Mouse (Mus musculus) limb, embryonic 13.5 days (tissue): ENCODE data around the gene BC080695. TPM values are rescaled to one million over a fixed set of nuclear protein-coding genes. Genes with fewer than 3 reads are reported as not detected.
"Not testable (repeated sequence)": the region's sequence is repeated elsewhere in the genome, so short reads cannot be mapped to it uniquely, and the experiment has no call there.

ENCODE experiments used
- ATAC-seq: fragments of 200-750 bp; cut with Nextera tagmentation; 2 replicates; pipeline ENCODE4 v1.8.0; 2017; ENCODE audit warnings: low read depth, moderate number of reproducible peaks, moderate TSS enrichment; ENCODE audit not compliant: low FRiP score
- H3K27ac ChIP-seq: fragments of 300-500 bp; sonication (generic); 2 replicates; pipeline ENCODE4 v1.5.1; 2015; ENCODE audit warnings: inconsistent platforms, mild to moderate bottlenecking, moderate library complexity
- H3K27me3 ChIP-seq: fragments of 300-500 bp; sonication (generic); 2 replicates; pipeline ENCODE4 v1.6.1; 2015; ENCODE audit warnings: mild to moderate bottlenecking, inconsistent platforms
- H3K36me3 ChIP-seq: fragments of 300-500 bp; sonication (generic); 2 replicates; pipeline ENCODE4 v1.6.1; 2015; ENCODE audit warnings: inconsistent platforms, mild to moderate bottlenecking, moderate library complexity
- H3K4me1 ChIP-seq: fragments of 300-500 bp; sonication (generic); 2 replicates; pipeline ENCODE4 v1.6.1; 2015; ENCODE audit warnings: inconsistent platforms
- H3K4me2 ChIP-seq: fragments of 300-500 bp; sonication (generic); replicated peaks from 2 replicates; pipeline ENCODE4 v1.6.1; 2015; ENCODE audit warnings: inconsistent platforms, mild to moderate bottlenecking, moderate library complexity
- H3K4me3 ChIP-seq: fragments of 300-500 bp; sonication (generic); 2 replicates; pipeline ENCODE4 v1.5.1; 2015; ENCODE audit warnings: moderate library complexity, mild to moderate bottlenecking, inconsistent platforms
- H3K9ac ChIP-seq: fragments of 300-500 bp; sonication (generic); 2 replicates; pipeline ENCODE4 v1.6.1; 2015; ENCODE audit warnings: mild to moderate bottlenecking, inconsistent platforms
- H3K9me3 ChIP-seq: fragments of 300-500 bp; sonication (generic); 2 replicates; pipeline ENCODE4 v1.6.1; 2016; ENCODE audit warnings: inconsistent platforms
- WGBS: fragments of 180-500 bp; shearing (Covaris S2); methylation state at CpG from one replicate; pipeline ENCODE4 v1.1.7; 2015; 5-methylcytosine and 5-hydroxymethylcytosine counted together
- polyA plus RNA-seq: library from polyadenylated mRNA; unstranded; fragments of >200 nt; fragmentation: Nextera tagmentation; extraction: Ambion mirVana; gene quantifications from 2 replicates; pipeline ENCODE4 v1.2.1, GENCODE M21; 2015

BC080695 gene
- not detected in 2 replicates for polyA plus RNA-seq

- not testable (repeated sequence) for H3K27me3 ChIP-seq, H3K4me1 ChIP-seq, H3K4me3 ChIP-seq, ATAC-seq, H3K27ac ChIP-seq, H3K9me3 ChIP-seq, H3K9ac ChIP-seq, H3K36me3 ChIP-seq, H3K4me2 ChIP-seq
- no CpG with 5 or more reads among the region's 3 CpGs for WGBS
Observed at GRCm38 (mm10) chr4:143551400-143551799, at the start of gene BC080695, which contains the start of gene Gm13057. BC080695 (plus strand) TSS chr4:143551700. Gm13057 (plus strand) TSS chr4:143551709.

DNA sequence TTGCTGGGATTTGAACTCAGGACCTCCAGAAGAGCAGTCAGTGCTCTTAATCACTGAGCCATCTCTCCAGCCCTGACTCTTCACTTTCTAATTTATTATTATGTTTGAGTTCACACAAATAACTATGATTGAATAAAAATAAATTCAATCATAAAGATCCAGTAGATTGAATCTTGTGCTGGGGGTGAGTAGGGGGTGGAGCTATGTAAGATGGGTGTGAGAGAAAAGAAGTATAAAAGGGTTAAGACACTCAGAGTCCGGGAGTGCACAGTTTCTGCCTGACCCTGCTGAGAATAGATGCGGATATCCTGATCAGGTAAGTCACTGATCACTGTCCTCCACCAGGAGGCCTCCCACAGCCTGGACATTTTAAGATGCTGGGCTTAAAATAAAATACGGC, 40.5 kb upstream of the BC080695 start, which contains the start of gene Gm13043:
Gm13043 (plus strand) TSS at position 301 of the 400 bp plus-strand sequence.
- no peak within 1 kb of the TSS for H3K27ac ChIP-seq
- no peak within 1 kb of the TSS for H3K4me2 ChIP-seq
- H3K4me3 ChIP-seq: no peak within 1 kb of the TSS
- H3K9me3 ChIP-seq: no peaks in the 10 kb centered on the region
- H3K27me3 ChIP-seq: no peaks in the 10 kb centered on the region
- no peak within 1 kb of the TSS for H3K9ac ChIP-seq
- no peaks in the 10 kb centered on the region for H3K4me1 ChIP-seq
- 83% methylated on average over 3 of the region's 3 CpGs for whole genome bisulfite sequencing
- ATAC-seq: no peak
- H3K36me3 ChIP-seq: no peaks in the 10 kb centered on the region

DNA sequence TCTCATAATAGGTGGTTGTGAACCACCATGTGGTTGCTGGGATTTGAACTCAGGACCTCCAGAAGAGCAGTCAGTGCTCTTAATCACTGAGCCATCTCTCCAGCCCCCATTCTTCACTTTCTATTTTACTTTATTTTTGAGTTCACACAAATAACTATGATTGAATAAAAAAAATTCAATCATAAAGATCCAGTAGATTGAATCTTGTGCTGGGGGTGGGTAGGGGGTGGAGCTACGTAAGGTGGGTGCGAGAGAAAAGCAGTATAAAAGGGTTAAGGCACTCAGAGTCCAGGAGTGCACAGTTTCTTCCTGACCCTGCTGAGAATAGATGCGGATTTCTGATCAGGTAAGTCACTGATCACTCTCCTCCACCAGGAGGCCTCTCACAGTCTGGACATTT, 15.8 kb upstream of the BC080695 start, which contains the start of gene Gm13040:
Gm13040 (plus strand) TSS at position 301 of the 400 bp plus-strand sequence.
- H3K4me1 ChIP-seq, ATAC-seq: not testable (repeated sequence)

DNA sequence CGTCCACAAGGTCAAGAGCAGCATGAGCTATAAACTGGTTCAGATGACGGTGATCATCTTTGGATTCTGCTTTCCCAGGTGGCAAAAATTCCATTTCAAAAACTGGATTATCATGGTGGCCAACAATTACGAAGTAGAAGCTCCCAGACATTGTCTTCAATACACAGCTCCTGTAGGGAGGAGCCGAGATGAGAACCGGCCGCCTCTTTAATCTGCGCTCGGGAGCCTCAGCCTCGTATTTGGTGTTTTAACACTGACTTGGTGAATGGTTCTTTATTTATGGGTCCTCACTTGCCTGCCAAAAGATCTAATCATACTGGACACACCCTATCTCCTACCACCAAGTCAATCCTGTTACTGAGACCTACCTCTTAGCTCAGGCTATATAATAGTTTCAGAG, 60.4 kb downstream of the BC080695 start:
- not testable (repeated sequence) for H3K27me3 ChIP-seq, H3K9ac ChIP-seq, ATAC-seq, H3K4me1 ChIP-seq, H3K27ac ChIP-seq, H3K36me3 ChIP-seq, H3K4me2 ChIP-seq, H3K4me3 ChIP-seq
- H3K9me3 ChIP-seq: peaks cover 14% of the 10 kb centered on the region; the same call in 1 of the 2 replicates
- WGBS: 87% methylated on average over 9 of the region's 9 CpGs

More for the DNA sequence above, 15.8 kb upstream of the BC080695 start, which contains the start of gene Gm13040:
- H3K27me3 ChIP-seq, H3K9ac ChIP-seq, H3K27ac ChIP-seq, H3K36me3 ChIP-seq, H3K4me3 ChIP-seq, H3K9me3 ChIP-seq, H3K4me2 ChIP-seq: not testable (repeated sequence)
- no CpG with 5 or more reads among the region's 3 CpGs for WGBS

DNA sequence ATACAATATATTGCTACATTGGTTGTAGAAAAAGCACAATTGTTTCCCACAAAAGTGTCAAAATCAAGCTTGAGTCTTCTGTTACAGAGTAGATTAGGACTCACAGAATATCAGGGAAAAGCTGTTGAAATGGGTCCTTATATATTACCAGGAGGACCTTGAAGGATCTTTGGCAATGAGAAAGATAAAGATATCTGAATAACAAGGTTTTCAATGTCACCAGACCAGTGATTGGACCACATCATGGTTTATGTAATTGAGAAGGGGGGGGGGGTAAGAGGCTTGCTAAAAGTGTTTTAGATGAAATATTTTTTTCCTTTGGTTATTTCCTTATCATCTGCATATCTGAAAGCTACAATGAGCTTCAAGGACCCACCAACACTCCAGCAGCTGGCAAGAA, 63.2 kb downstream of the BC080695 start, which contains the start of gene Gm13083:
Gm13083 (plus strand) TSS at position 301 of the 400 bp plus-strand sequence.
- H3K4me1 ChIP-seq, H3K27me3 ChIP-seq, H3K9ac ChIP-seq, ATAC-seq, H3K27ac ChIP-seq, H3K36me3 ChIP-seq, H3K4me3 ChIP-seq, H3K4me2 ChIP-seq: not testable (repeated sequence)
- H3K9me3 ChIP-seq: peaks cover 23% of the 10 kb centered on the region; the same call in 1 of the 2 replicates

DNA sequence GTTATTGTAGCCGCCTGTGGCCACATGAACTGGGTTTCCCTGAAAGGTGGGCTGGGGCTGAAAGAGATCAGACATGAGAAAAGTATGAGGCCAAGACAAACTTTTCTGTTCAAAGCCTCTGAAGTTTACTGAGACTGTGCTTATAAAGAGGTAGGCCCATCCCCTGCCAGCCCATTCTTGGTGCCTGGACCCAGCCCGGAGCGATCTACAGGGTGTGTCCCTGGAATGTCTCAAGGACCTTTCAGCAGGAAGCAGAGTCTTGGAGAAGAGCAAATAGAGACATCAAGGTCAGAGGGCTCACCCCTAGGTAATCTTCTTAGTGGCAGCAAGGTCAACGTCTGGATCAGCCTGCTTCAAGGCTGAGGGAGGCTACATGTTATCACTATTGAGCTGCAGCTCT, 66.6 kb downstream of the BC080695 start:
- H3K27ac ChIP-seq, H3K4me1 ChIP-seq, ATAC-seq, H3K36me3 ChIP-seq, H3K4me3 ChIP-seq, H3K4me2 ChIP-seq, H3K9ac ChIP-seq, H3K27me3 ChIP-seq: not testable (repeated sequence)
- WGBS: 80% methylated on average over 4 of the region's 4 CpGs
- peaks cover 26% of the 10 kb centered on the region for H3K9me3 ChIP-seq

Other genes starting within 250 kb of the BC080695 start
- 1.0 TPM in 2 replicates for gene Lrrc38, start 201.9 kb upstream of the BC080695 start, polyA plus RNA-seq
- gene Pramel1, start 157.3 kb upstream of the BC080695 start, polyA plus RNA-seq: not detected in 2 replicates
- gene Pramef8, start 139.3 kb upstream of the BC080695 start, polyA plus RNA-seq: 22.3 and 24.3 TPM in 2 replicates
- not detected in 2 replicates for gene Oog4, start 101.4 kb upstream of the BC080695 start, polyA plus RNA-seq
- not detected in 2 replicates for gene Gm13043, start 40.4 kb upstream of the BC080695 start, polyA plus RNA-seq
- gene Gm13040, start 15.7 kb upstream of the BC080695 start, polyA plus RNA-seq: not detected in 2 replicates
- gene Gm13057, start within 50 bp of the BC080695 start, polyA plus RNA-seq: not detected in 2 replicates
- not detected in 2 replicates for gene Gm13083, start 63.3 kb downstream of the BC080695 start, polyA plus RNA-seq
- not detected in 2 replicates for gene Gm13088, start 105.5 kb downstream of the BC080695 start, polyA plus RNA-seq
- not detected in 2 replicates for gene Gm13089, start 151.0 kb downstream of the BC080695 start, polyA plus RNA-seq
- gene Gm13078, start 167.8 kb downstream of the BC080695 start, polyA plus RNA-seq: not detected in 2 replicates
- gene Gm13023, start 237.7 kb downstream of the BC080695 start, polyA plus RNA-seq: not detected in 2 replicates